Comparison of ENCODE assay signal across 20 mouse cellular contexts in the genomic region with DNA sequence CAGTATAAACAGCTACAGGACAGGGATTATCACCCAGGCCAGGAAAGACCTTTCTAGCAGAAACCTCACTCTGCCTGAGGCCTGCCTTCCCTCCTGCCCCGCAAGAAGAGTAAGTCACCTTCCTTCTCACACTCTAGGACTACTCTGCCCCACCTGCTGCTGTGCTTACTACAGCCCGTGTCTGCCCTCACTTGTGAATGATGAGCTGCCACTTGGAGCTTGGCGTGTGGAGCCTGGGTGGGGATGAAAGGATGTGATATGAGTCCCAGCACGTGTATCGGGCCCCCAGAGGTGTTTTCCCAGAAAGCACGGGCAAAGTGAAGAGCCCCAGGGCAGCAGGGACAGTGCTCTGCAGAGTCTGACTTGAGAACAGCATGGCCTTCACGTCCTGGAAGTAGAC.
DNase-seq lines count a peak whose midpoint lies in the region; ATAC-seq lines count a peak whose summit lies in the region.
"Had no signal": no experiment of that assay in that cellular context is flagged by ENCODE, and none has a peak within 500 bp of the region (broad histone marks: within the 10 kb centered on the region; RNA-seq: fewer than 3 reads in every experiment).

No protein-coding gene starts in this region.

- no peak for ATAC-seq in embryonic facial prominence, embryonic 12.5 days (ENCODE audit: insufficient number of reproducible peaks, insufficient read depth, low FRiP score, low TSS enrichment)
- peak; percentile 56; the same call in 1 of the 2 replicates for ATAC-seq in heart, embryonic 15.5 days (replicated peaks; ENCODE audit: insufficient number of reproducible peaks, insufficient read depth, low FRiP score, low read depth)
- no peak for ATAC-seq in heart, embryonic 12.5 days (ENCODE audit: insufficient number of reproducible peaks, low FRiP score)
- ATAC-seq in midbrain, embryonic 13.5 days: 0 out of 2 replicates have a peak, but pooled peaks have one; percentile 27
- ATAC-seq: forebrain, embryonic 16.5 days; intestine, embryonic 16.5 days had no signal

- H3K9ac ChIP-seq in embryonic facial prominence, embryonic 12.5 days: no peak overlapping the region
- H3K9ac ChIP-seq in heart, embryonic 15.5 days: no peak overlapping the region
- no peak overlapping the region for H3K9ac ChIP-seq in heart, embryonic 12.5 days
- no peak overlapping the region for H3K9ac ChIP-seq in midbrain, embryonic 13.5 days (replicated peaks)
- H3K9ac ChIP-seq: embryonic facial prominence, embryonic 13.5 days; forebrain, embryonic 12.5 days; hindbrain, embryonic 12.5 days had no signal

- no peak overlapping the region for H3K4me3 ChIP-seq in embryonic facial prominence, embryonic 12.5 days
- no peak overlapping the region for H3K4me3 ChIP-seq in embryonic facial prominence, embryonic 10.5 days
- H3K4me3 ChIP-seq in heart, embryonic 15.5 days: no peak overlapping the region
- H3K4me3 ChIP-seq in heart, embryonic 12.5 days: no peak overlapping the region
- no peak overlapping the region for H3K4me3 ChIP-seq in midbrain, embryonic 13.5 days (replicated peaks)
- no peak overlapping the region for H3K4me3 ChIP-seq in midbrain, embryonic 10.5 days
- H3K4me3 ChIP-seq: embryonic facial prominence, embryonic 13.5 days; forebrain, embryonic 12.5 days; heart, adult 2 months; hindbrain, embryonic 12.5 days had no signal

- H3K4me1 ChIP-seq in embryonic facial prominence, embryonic 12.5 days: peaks cover 10% of the 10 kb centered on the region
- peaks cover 18% of the 10 kb centered on the region for H3K4me1 ChIP-seq in embryonic facial prominence, embryonic 10.5 days
- H3K4me1 ChIP-seq in heart, embryonic 15.5 days (replicated peaks): peaks cover 20% of the 10 kb centered on the region
- peaks cover 25% of the 10 kb centered on the region for H3K4me1 ChIP-seq in heart, embryonic 12.5 days (replicated peaks)
- peaks cover 10% of the 10 kb centered on the region; the same call in 1 of the 2 replicates for H3K4me1 ChIP-seq in midbrain, embryonic 13.5 days (replicated peaks)
- H3K4me1 ChIP-seq in midbrain, embryonic 10.5 days: no peaks in the 10 kb centered on the region; the same call in 1 of the 2 replicates

- DNase-seq in embryonic facial prominence, embryonic 10.5 days (ENCODE audit: low spot score): no peak
- DNase-seq in midbrain, embryonic 10.5 days (ENCODE audit: low spot score): no peak
- peak; percentile 25 for DNase-seq in induced T-regulatory cell, adult 2 months (ENCODE audit: low read depth)
- DNase-seq: adrenal gland, adult 8-10 months; cerebellum, adult 11 months; cerebellum, adult 8-10 months; cerebellum, postnatal 14 days; embryo, embryonic 11 days; gastrocnemius, postnatal 10 days; heart, adult 2 months; kidney, adult 2 months had no signal

- no peak overlapping the region for H3K4me2 ChIP-seq in embryonic facial prominence, embryonic 12.5 days (replicated peaks)
- H3K4me2 ChIP-seq in heart, embryonic 15.5 days: no peak overlapping the region
- no peak overlapping the region for H3K4me2 ChIP-seq in heart, embryonic 12.5 days
- no peak overlapping the region for H3K4me2 ChIP-seq in midbrain, embryonic 13.5 days (replicated peaks)
- H3K4me2 ChIP-seq: embryonic facial prominence, embryonic 13.5 days; forebrain, embryonic 12.5 days; hindbrain, embryonic 12.5 days had no signal

- no peaks in the 10 kb centered on the region for H3K27me3 ChIP-seq in embryonic facial prominence, embryonic 12.5 days
- H3K27me3 ChIP-seq in embryonic facial prominence, embryonic 10.5 days (replicated peaks; ENCODE audit: low read depth, poor library complexity, severe bottlenecking): no peaks in the 10 kb centered on the region
- H3K27me3 ChIP-seq in heart, embryonic 15.5 days: no peaks in the 10 kb centered on the region
- no peaks in the 10 kb centered on the region for H3K27me3 ChIP-seq in heart, embryonic 12.5 days (replicated peaks)
- no peaks in the 10 kb centered on the region for H3K27me3 ChIP-seq in midbrain, embryonic 13.5 days
- H3K27me3 ChIP-seq in midbrain, embryonic 10.5 days (ENCODE audit: low read depth, poor library complexity, severe bottlenecking): no peaks in the 10 kb centered on the region
- H3K27me3 ChIP-seq: embryonic facial prominence, embryonic 13.5 days; forebrain, embryonic 12.5 days; hindbrain, embryonic 12.5 days had no signal

- no peaks in the 10 kb centered on the region for H3K9me3 ChIP-seq in embryonic facial prominence, embryonic 12.5 days
- H3K9me3 ChIP-seq in embryonic facial prominence, embryonic 10.5 days: no peaks in the 10 kb centered on the region
- no peaks in the 10 kb centered on the region for H3K9me3 ChIP-seq in heart, embryonic 15.5 days (replicated peaks)
- no peaks in the 10 kb centered on the region for H3K9me3 ChIP-seq in heart, embryonic 12.5 days (replicated peaks)
- no peaks in the 10 kb centered on the region for H3K9me3 ChIP-seq in midbrain, embryonic 13.5 days
- no peaks in the 10 kb centered on the region for H3K9me3 ChIP-seq in midbrain, embryonic 10.5 days (replicated peaks)
- H3K9me3 ChIP-seq: embryonic facial prominence, embryonic 13.5 days; forebrain, embryonic 12.5 days; hindbrain, embryonic 12.5 days had no signal

- WGBS in embryonic facial prominence, embryonic 12.5 days: 66% methylated on average over 7 of the region's 7 CpGs
- 82% methylated on average over 7 of the region's 7 CpGs for WGBS in embryonic facial prominence, embryonic 10.5 days
- WGBS in heart, embryonic 15.5 days: 45% methylated on average over 7 of the region's 7 CpGs
- WGBS in heart, embryonic 12.5 days: 45% methylated on average over 7 of the region's 7 CpGs
- WGBS in midbrain, embryonic 13.5 days: 86% methylated on average over 7 of the region's 7 CpGs
- 89% methylated on average over 7 of the region's 7 CpGs for WGBS in midbrain, embryonic 10.5 days

- peaks cover 6% of the 10 kb centered on the region; the same call in 1 of the 2 replicates for H3K36me3 ChIP-seq in embryonic facial prominence, embryonic 12.5 days
- peaks cover 16% of the 10 kb centered on the region for H3K36me3 ChIP-seq in embryonic facial prominence, embryonic 10.5 days (replicated peaks)
- H3K36me3 ChIP-seq in heart, embryonic 15.5 days: no peaks in the 10 kb centered on the region
- H3K36me3 ChIP-seq in heart, embryonic 12.5 days: no peaks in the 10 kb centered on the region
- H3K36me3 ChIP-seq in midbrain, embryonic 13.5 days: 0 out of 2 replicates have a peak, but pooled peaks cover 7% of the 10 kb centered on the region
- peaks cover 14% of the 10 kb centered on the region for H3K36me3 ChIP-seq in midbrain, embryonic 10.5 days
- H3K36me3 ChIP-seq: forebrain, embryonic 12.5 days had no signal

- H3K27ac ChIP-seq in embryonic facial prominence, embryonic 12.5 days: 0 out of 2 replicates have a peak overlapping the region, but pooled peaks have one; percentile 17
- no peak overlapping the region for H3K27ac ChIP-seq in embryonic facial prominence, embryonic 10.5 days (replicated peaks)
- H3K27ac ChIP-seq in heart, embryonic 15.5 days: 0 out of 2 replicates have a peak overlapping the region, but pooled peaks have one; percentile 9
- no peak overlapping the region for H3K27ac ChIP-seq in heart, embryonic 12.5 days (ENCODE audit: poor library complexity, severe bottlenecking)
- H3K27ac ChIP-seq in midbrain, embryonic 13.5 days: no peak overlapping the region
- H3K27ac ChIP-seq in midbrain, embryonic 10.5 days (replicated peaks): no peak overlapping the region
- H3K27ac ChIP-seq: forebrain, embryonic 12.5 days; heart, adult 2 months; hindbrain, embryonic 12.5 days had no signal

Comparison
In these comparisons a context has a peak if more than half of its experiments do, and no peak if none do; other contexts are left out.
1. ATAC-seq: peak in heart, embryonic 15.5 days (single experiment) and midbrain, embryonic 13.5 days (single experiment); none in embryonic facial prominence, embryonic 12.5 days (single experiment) and heart, embryonic 12.5 days (single experiment).
2. H3K27ac ChIP-seq: peak in embryonic facial prominence, embryonic 12.5 days (single experiment) and heart, embryonic 15.5 days (single experiment); none in embryonic facial prominence, embryonic 10.5 days (single experiment), heart, embryonic 12.5 days (single experiment), midbrain, embryonic 13.5 days (single experiment) and midbrain, embryonic 10.5 days (single experiment).